Mouse (Mus musculus) myocyte (in vitro differentiated cells): ENCODE measurements around the gene Itgam. TPM values are rescaled to one million over a fixed set of nuclear protein-coding genes. Genes with fewer than 3 reads are reported as not detected.

Source experiments
- H3K27me3 ChIP-seq: one replicate; pipeline ENCODE4 v1.6.1; 2011; ENCODE audit not compliant: control insufficient read depth, insufficient read depth, insufficient read length
- H3K36me3 ChIP-seq: one replicate; pipeline ENCODE4 v1.6.1; 2011; ENCODE audit not compliant: control insufficient read depth, insufficient read depth
- H3K4me2 ChIP-seq: one replicate; pipeline ENCODE4 v1.6.1; 2011; ENCODE audit warnings: low read depth, control low read depth
- H3K4me3 ChIP-seq: one replicate; pipeline ENCODE4 v1.5.1; 2011; ENCODE audit warnings: mild to moderate bottlenecking, control low read depth, moderate library complexity
- H3K79me2 ChIP-seq: one replicate; pipeline ENCODE4 v1.6.1; 2011; ENCODE audit not compliant: control insufficient read depth, insufficient read depth
- H3ac ChIP-seq: one replicate; pipeline ENCODE4 v1.6.1; 2011; ENCODE audit not compliant: control insufficient read depth, insufficient read length
- CEBPB ChIP-seq: IDR thresholded peaks from 2 replicates; pipeline ENCODE4 v1.6.1; 2011; ENCODE audit warnings: mild to moderate bottlenecking, moderate library complexity; ENCODE audit not compliant: poor library complexity, insufficient read depth, severe bottlenecking
- E2F4 ChIP-seq: IDR thresholded peaks from one replicate; pipeline ENCODE4 v1.6.1; 2011; ENCODE audit warnings: mild to moderate bottlenecking, control low read depth, moderate library complexity; ENCODE audit not compliant: insufficient read depth
- MAX ChIP-seq: IDR thresholded peaks from one replicate; pipeline ENCODE4 v1.6.1; 2011; ENCODE audit warnings: low read depth, mild to moderate bottlenecking, control low read depth
- MYOD1 ChIP-seq, 3 experiments: IDR thresholded peaks; one replicate each; pipeline ENCODE4 v1.6.1; 2011; ENCODE audit warnings: control low read depth in 2 of 3, low read depth in 2 of 3, mild to moderate bottlenecking in 2 of 3, moderate library complexity in 1 of 3; ENCODE audit not compliant: insufficient read length in 2 of 3, control insufficient read depth in 1 of 3
- MYOG ChIP-seq, 3 experiments: IDR thresholded peaks; one replicate each; pipeline ENCODE4 v1.6.1; 2011; ENCODE audit warnings: control low read depth in 2 of 3, low read depth in 2 of 3, mild to moderate bottlenecking in 2 of 3; ENCODE audit not compliant: insufficient read length in 2 of 3, control insufficient read depth in 1 of 3, insufficient read depth in 1 of 3
- POLR2A ChIP-seq: IDR thresholded peaks from one replicate; pipeline ENCODE4 v1.6.1; 2011; ENCODE audit warnings: low read depth, mild to moderate bottlenecking, control low read depth, moderate library complexity; ENCODE audit not compliant: insufficient read length
- POLR2AphosphoS2 ChIP-seq: IDR thresholded peaks from one replicate; pipeline ENCODE4 v1.6.1; 2011; ENCODE audit warnings: low read depth, control low read depth; ENCODE audit not compliant: insufficient read length
- REST ChIP-seq: IDR thresholded peaks from one replicate; pipeline ENCODE4 v1.6.1; 2011; ENCODE audit warnings: mild to moderate bottlenecking, control low read depth, moderate library complexity; ENCODE audit not compliant: insufficient read depth, insufficient read length
- SRF ChIP-seq: IDR thresholded peaks from one replicate; pipeline ENCODE4 v1.6.1; 2011; ENCODE audit warnings: low read depth; ENCODE audit not compliant: control insufficient read depth, insufficient read length
- TCF12 ChIP-seq: IDR thresholded peaks from one replicate; pipeline ENCODE4 v1.6.1; 2011; ENCODE audit warnings: mild to moderate bottlenecking, control low read depth; ENCODE audit not compliant: poor library complexity, insufficient read depth, severe bottlenecking
- TCF3 ChIP-seq: IDR thresholded peaks from one replicate; pipeline ENCODE4 v1.6.1; 2011; ENCODE audit warnings: low read depth, control low read depth; ENCODE audit not compliant: insufficient read length
- USF1 ChIP-seq: IDR thresholded peaks from one replicate; pipeline ENCODE4 v1.6.1; 2011; ENCODE audit warnings: low read depth, mild to moderate bottlenecking, control low read depth, moderate library complexity
- polyA plus RNA-seq: library from polyadenylated mRNA; unstranded; fragments of >200 nt; fragmentation: generic; extraction: Trizol; gene quantifications from one replicate; pipeline ENCODE4 v1.2.1, GENCODE M21; 2012; ENCODE audit warnings: missing spikeins

Gene Itgam
- polyA plus RNA-seq, 1 experiment = 0.14 TPM

GRCm38 (mm10) chr7:128080012-128080411 lies 17.6 kb downstream of the Itgam start:
- no peaks in the 10 kb centered on the region for H3K79me2 ChIP-seq
- H3K36me3 ChIP-seq = no peaks in the 10 kb centered on the region
- no peak overlapping the region for H3K4me3 ChIP-seq
- H3K4me2 ChIP-seq = no peak overlapping the region
- H3ac ChIP-seq = no peak overlapping the region
- TF ChIP-seq TCF12 (peak; percentile 13), SRF (no peak), CEBPB (no peak), REST (no peak), MYOG (IDR thresholded peaks at IDR 0.05; ENCODE audit: control insufficient read depth in 1 of 3, insufficient read depth in 1 of 3, insufficient read length in 2 of 3, low read depth in 2 of 3) (peak in 1 of 3 experiments; percentile 79), MYOD1 (IDR thresholded peaks at IDR 0.05; ENCODE audit: control insufficient read depth in 1 of 3, insufficient read length in 2 of 3, low read depth in 2 of 3) (peak in 2 of 3 experiments; percentile 63 to 82), POLR2AphosphoS2 (no peak), E2F4 (no peak), TCF3 (peak; percentile 60), POLR2A (no peak)
- peaks cover 8% of the 10 kb centered on the region for H3K27me3 ChIP-seq

- no peak overlapping the region for H3K4me2 ChIP-seq
- H3ac ChIP-seq = no peak overlapping the region
- no peaks in the 10 kb centered on the region for H3K36me3 ChIP-seq
- H3K27me3 ChIP-seq = no peaks in the 10 kb centered on the region
- H3K4me3 ChIP-seq = no peak overlapping the region
- no peaks in the 10 kb centered on the region for H3K79me2 ChIP-seq
- TF ChIP-seq MYOG (IDR thresholded peaks at IDR 0.05; ENCODE audit: control insufficient read depth in 1 of 3, insufficient read depth in 1 of 3, insufficient read length in 2 of 3, low read depth in 2 of 3) (no peak), POLR2AphosphoS2 (no peak), MYOD1 (IDR thresholded peaks at IDR 0.05; ENCODE audit: control insufficient read depth in 1 of 3, insufficient read length in 2 of 3, low read depth in 2 of 3) (no peak), E2F4 (no peak), USF1 (no peak), TCF12 (no peak), MAX (no peak), POLR2A (no peak), SRF (no peak), REST (no peak), TCF3 (no peak), CEBPB (no peak)
Measured at GRCm38 (mm10) chr7:128089141-128089540, 26.7 kb downstream of the Itgam start.

GRCm38 (mm10) chr7:128098135-128098534 lies 35.7 kb downstream of the Itgam start:
- Histone ChIP-seq H3ac (no peak overlapping the region), H3K36me3 (no peaks in the 10 kb centered on the region), H3K4me2 (no peak overlapping the region), H3K4me3 (no peak overlapping the region), H3K79me2 (no peaks in the 10 kb centered on the region), H3K27me3 (peaks cover 2% of the 10 kb centered on the region)
- TF ChIP-seq USF1 (no peak), TCF3 (no peak), REST (no peak), POLR2A (no peak), MYOD1 (IDR thresholded peaks at IDR 0.05; ENCODE audit: control insufficient read depth in 1 of 3, insufficient read length in 2 of 3, low read depth in 2 of 3) (no peak), TCF12 (no peak), MYOG (IDR thresholded peaks at IDR 0.05; ENCODE audit: control insufficient read depth in 1 of 3, insufficient read depth in 1 of 3, insufficient read length in 2 of 3, low read depth in 2 of 3) (no peak), CEBPB (no peak), SRF (no peak)

GRCm38 (mm10) chr7:128100742-128101357 lies 38.4 kb downstream of the Itgam start:
- Histone ChIP-seq H3K36me3 (no peaks in the 10 kb centered on the region), H3K79me2 (no peaks in the 10 kb centered on the region), H3ac (no peak overlapping the region), H3K4me2 (no peak overlapping the region), H3K27me3 (peaks cover 18% of the 10 kb centered on the region), H3K4me3 (no peak overlapping the region)
- TF ChIP-seq TCF12 (no peak), POLR2A (no peak), MYOG (IDR thresholded peaks at IDR 0.05; ENCODE audit: control insufficient read depth in 1 of 3, insufficient read depth in 1 of 3, insufficient read length in 2 of 3, low read depth in 2 of 3) (no peak), POLR2AphosphoS2 (no peak), E2F4 (no peak), REST (no peak), MAX (no peak), TCF3 (no peak), MYOD1 (IDR thresholded peaks at IDR 0.05; ENCODE audit: control insufficient read depth in 1 of 3, insufficient read length in 2 of 3, low read depth in 2 of 3) (no peak), USF1 (no peak), SRF (no peak), CEBPB (no peak)

- TF ChIP-seq MYOD1 (IDR thresholded peaks at IDR 0.05; ENCODE audit: control insufficient read depth in 1 of 3, insufficient read length in 2 of 3, low read depth in 2 of 3) (peak in 1 of 3 experiments; percentile 3), POLR2AphosphoS2 (no peak), MYOG (IDR thresholded peaks at IDR 0.05; ENCODE audit: control insufficient read depth in 1 of 3, insufficient read depth in 1 of 3, insufficient read length in 2 of 3, low read depth in 2 of 3) (peak in 1 of 3 experiments; percentile 4)
- no peak overlapping the region for H3K4me2 ChIP-seq
- H3K4me3 ChIP-seq = no peak overlapping the region
- no peaks in the 10 kb centered on the region for H3K36me3 ChIP-seq
- no peak overlapping the region for H3ac ChIP-seq
- H3K79me2 ChIP-seq = no peaks in the 10 kb centered on the region
- peaks cover 40% of the 10 kb centered on the region for H3K27me3 ChIP-seq
Measured at GRCm38 (mm10) chr7:128105246-128105645, 42.8 kb downstream of the Itgam start.
